Mouse (Mus musculus) olfactory bulb, adult 2 months (tissue): ENCODE data around the gene Gatm. TPM values are rescaled to one million over a fixed set of nuclear protein-coding genes. Genes with fewer than 3 reads are reported as not detected.

Experiments
- H3K27ac ChIP-seq: fragments of 200-500 bp; 2 replicates; pipeline ENCODE4 v1.5.1; 2012; ENCODE audit warnings: low read depth, low read length; ENCODE audit not compliant: insufficient read depth
- H3K4me1 ChIP-seq: fragments of 200-500 bp; 2 replicates; pipeline ENCODE4 v1.6.1; 2012; ENCODE audit warnings: low read length; ENCODE audit not compliant: control insufficient read depth, insufficient read depth
- H3K4me3 ChIP-seq: fragments of 200-500 bp; 2 replicates; pipeline ENCODE4 v1.5.1; 2012; ENCODE audit warnings: mild to moderate bottlenecking, low read depth, low read length, moderate library complexity; ENCODE audit not compliant: insufficient read depth
- CTCF ChIP-seq: fragments of 200-500 bp; IDR thresholded peaks from 2 replicates; pipeline ENCODE4 v1.5.1; 2012; ENCODE audit warnings: low read depth, mild to moderate bottlenecking, low read length, moderate library complexity; ENCODE audit not compliant: insufficient read depth
- POLR2A ChIP-seq: fragments of 200-500 bp; IDR thresholded peaks from 2 replicates; pipeline ENCODE4 v1.6.1; 2012; ENCODE audit warnings: mild to moderate bottlenecking, low read depth, low read length, moderate library complexity; ENCODE audit not compliant: insufficient read depth
- WGBS: fragments of 180-500 bp; shearing (Covaris S2); methylation state at CpG from one replicate; pipeline ENCODE4 v1.1.7; 2018; 5-methylcytosine and 5-hydroxymethylcytosine counted together
- polyA plus RNA-seq: library from polyadenylated mRNA; stranded (reverse); fragments of >200 nt; gene quantifications from 2 replicates; pipeline ENCODE4 v1.2.4, GENCODE M21; 2012; ENCODE audit warnings: low replicate concordance; ENCODE audit not compliant: missing spikeins, insufficient read depth, insufficient read length

The Gatm gene
- polyA plus RNA-seq, 1 experiment: not detected

GRCm38 (mm10) chr2:122637526-122637997 lies 26.5 kb upstream of the Gatm start:
- peak overlapping the region; percentile 41 for H3K4me3 ChIP-seq
- TF ChIP-seq POLR2A (no peak), CTCF (peak; percentile 93)
- H3K4me1 ChIP-seq: peaks cover 4% of the 10 kb centered on the region; the same call in 1 of the 2 replicates
- WGBS: 3% methylated on average over 36 of the region's 36 CpGs
- H3K27ac ChIP-seq: no peak overlapping the region

GRCm38 (mm10) chr2:122636686-122637085 lies 25.6 kb upstream of the Gatm start, which contains the start of gene AA467197:
TSS of gene AA467197 (plus strand) at chr2:122636986.
- TF ChIP-seq POLR2A: no peak
- TF ChIP-seq CTCF: no peak
- Histone ChIP-seq H3K4me3 (peak within 1 kb of the TSS; percentile 41), H3K4me1 (peaks cover 4% of the 10 kb centered on the region; the same call in 1 of the 2 replicates), H3K27ac (no peak within 1 kb of the TSS)
- WGBS: 75% methylated on average over 3 of the region's 3 CpGs

GRCm38 (mm10) chr2:122631226-122631801 lies 20.2 kb upstream of the Gatm start:
- no peak overlapping the region for H3K27ac ChIP-seq
- H3K4me1 ChIP-seq: peaks cover 4% of the 10 kb centered on the region

GRCm38 (mm10) chr2:122630465-122631225 lies 19.5 kb upstream of the Gatm start:
- Histone ChIP-seq H3K4me3 (peak overlapping the region; percentile 75), H3K27ac (no peak overlapping the region), H3K4me1 (peaks cover 4% of the 10 kb centered on the region)
- under 1% methylated on average over 75 of the region's 75 CpGs for WGBS
- peak; percentile 86 for TF ChIP-seq POLR2A
- no peak for TF ChIP-seq CTCF

More at GRCm38 (mm10) chr2:122631226-122631801, 20.2 kb upstream of the Gatm start:
- H3K4me3 ChIP-seq: peak overlapping the region; percentile 75
- TF ChIP-seq POLR2A (no peak), CTCF (no peak)
- WGBS: under 1% methylated on average over 53 of the region's 53 CpGs

- Histone ChIP-seq H3K27ac (no peak overlapping the region), H3K4me1 (peaks cover 4% of the 10 kb centered on the region), H3K4me3 (no peak overlapping the region)
- 51% methylated on average over 6 of the region's 6 CpGs for WGBS
- TF ChIP-seq POLR2A: no peak
- no peak for TF ChIP-seq CTCF
Observed at GRCm38 (mm10) chr2:122629871-122630270, 18.8 kb upstream of the Gatm start.

- under 1% methylated on average over 7 of the region's 7 CpGs for WGBS
- TF ChIP-seq POLR2A: no peak
- peak; percentile 71 for TF ChIP-seq CTCF
- no peak overlapping the region for H3K27ac ChIP-seq
- no peak overlapping the region for H3K4me3 ChIP-seq
- peaks cover 4% of the 10 kb centered on the region for H3K4me1 ChIP-seq
Observed at GRCm38 (mm10) chr2:122628976-122629375, 17.9 kb upstream of the Gatm start.

GRCm38 (mm10) chr2:122625930-122626329 lies 14.8 kb upstream of the Gatm start:
- TF ChIP-seq CTCF (no peak), POLR2A (no peak)
- no peak overlapping the region for H3K4me3 ChIP-seq
- 64% methylated on average over 7 of the region's 7 CpGs for WGBS
- no peaks in the 10 kb centered on the region for H3K4me1 ChIP-seq
- no peak overlapping the region for H3K27ac ChIP-seq

GRCm38 (mm10) chr2:122621337-122622110 lies 10.4 kb upstream of the Gatm start:
- TF ChIP-seq POLR2A (no peak), CTCF (no peak)
- 81% methylated on average over 9 of the region's 9 CpGs for WGBS
- Histone ChIP-seq H3K27ac (no peak overlapping the region), H3K4me1 (no peaks in the 10 kb centered on the region), H3K4me3 (no peak overlapping the region)
